Mouse (Mus musculus) gastrocnemius, adult 2 months (tissue): ENCODE data around the gene Syngr2. TPM values are rescaled to one million over a fixed set of nuclear protein-coding genes. Genes with fewer than 3 reads are reported as not detected.
"Not testable (repeated sequence)": the region's sequence is repeated elsewhere in the genome, so short reads cannot be mapped to it uniquely, and the experiment has no call there.

Experiments
- DNase-seq: peaks from one replicate; pipeline ENCODE4 v3.0.0; 2022
- H3K27ac ChIP-seq: fragments of 200-600 bp; 2 replicates; pipeline ENCODE4 v1.8.1; 2022; ENCODE audit warnings: mild to moderate bottlenecking
- H3K4me3 ChIP-seq: fragments of 200-600 bp; 2 replicates; pipeline ENCODE4 v1.8.1; 2022; ENCODE audit warnings: mild to moderate bottlenecking, moderate library complexity
- CTCF ChIP-seq: fragments of 200-600 bp; IDR thresholded peaks from 2 replicates; pipeline ENCODE4 v1.8.1; 2022; ENCODE audit warnings: antibody characterized with exemption, mild to moderate bottlenecking, moderate library complexity
- intact Hi-C: fragments of 180-260 bp; cut with DNase I; formaldehyde crosslinking; loops from one replicate; pipeline ENCODE4 v1.15.1; 2025
- total RNA-seq, 2 experiments: library from RNA; stranded (reverse); gene quantifications; 2 replicates each; pipeline ENCODE4 v1.2.3; 2021

Syngr2 gene
- total RNA-seq, 2 experiments from 2014 or later: 169 to 173 TPM

GRCm38 (mm10) chr11:117783089-117783488 is 26.4 kb upstream of the Syngr2 start:
- TF ChIP-seq CTCF: peak; percentile 69
- H3K27ac ChIP-seq: peak overlapping the region; percentile 84
- peak overlapping the region; percentile 81 for H3K4me3 ChIP-seq
- DNase-seq: peak; percentile 69
- intact Hi-C loops: no loop called here

GRCm38 (mm10) chr11:117783683-117784309 is 25.7 kb upstream of the Syngr2 start:
- peak overlapping the region; percentile 81 for H3K4me3 ChIP-seq
- TF ChIP-seq CTCF: no peak
- DNase-seq: peak; percentile 55
- H3K27ac ChIP-seq: peak overlapping the region; percentile 84
- intact Hi-C loops: no loop called here

GRCm38 (mm10) chr11:117786294-117786693 is 23.2 kb upstream of the Syngr2 start:
- no peak overlapping the region for H3K27ac ChIP-seq
- DNase-seq: peak; percentile 75
- H3K4me3 ChIP-seq: no peak overlapping the region
- peak; percentile 76 for TF ChIP-seq CTCF
- intact Hi-C loops: loop anchor here (1.0 to 5.0 kb wide), 3 partner anchors 44 to 399 kb away; no protein-coding TSS in a partner anchor

DNA sequence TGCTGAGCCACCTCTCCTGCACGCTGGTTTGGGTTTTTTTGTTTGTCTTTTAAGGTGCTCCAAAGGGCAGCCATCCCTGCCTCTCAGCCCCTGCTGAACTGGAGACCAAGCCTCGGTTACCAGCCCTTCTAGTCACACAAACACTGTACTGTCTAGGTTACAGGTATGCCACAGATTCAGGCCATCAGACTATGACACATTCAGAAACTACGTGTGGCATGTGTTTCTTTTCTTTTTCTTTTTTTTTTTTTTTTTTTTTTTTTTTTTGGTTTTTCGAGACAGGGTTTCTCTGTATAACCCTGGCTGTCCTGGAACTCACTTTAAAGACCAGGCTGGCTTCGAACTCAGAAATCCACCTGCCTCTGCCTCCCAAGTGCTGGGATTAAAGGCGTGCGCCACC is 21.0 kb upstream of the Syngr2 start:
- intact Hi-C loops: loop anchor here (5.0 kb wide), 2 partner anchors 46 to 401 kb away; no protein-coding TSS in a partner anchor
- not testable (repeated sequence) for DNase-seq, H3K27ac ChIP-seq

DNA sequence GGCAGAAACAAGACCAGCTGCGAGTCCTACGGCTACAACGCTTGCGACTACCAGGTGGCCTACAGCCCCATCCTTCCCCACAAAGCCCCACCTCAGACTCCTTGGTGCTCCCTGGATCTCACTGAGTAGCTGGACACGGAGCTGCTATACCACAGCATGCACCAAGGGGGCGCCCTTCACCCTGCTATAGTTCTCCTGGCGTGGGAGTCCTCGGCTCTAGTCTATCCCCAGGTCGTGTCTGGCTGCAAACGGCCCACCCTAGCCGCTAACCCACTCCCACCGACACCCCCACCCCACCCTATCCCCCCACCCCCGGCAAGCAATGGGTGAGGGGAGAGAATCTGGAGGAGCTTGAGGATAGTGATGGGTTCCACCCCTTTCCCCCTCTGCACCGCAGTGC is 19.2 kb upstream of the Syngr2 start:
- intact Hi-C loops: loop anchor here (1.0 kb wide), 1 partner anchor 34 kb away; no protein-coding TSS in a partner anchor
- Histone ChIP-seq H3K4me3 (peak overlapping the region; percentile 57), H3K27ac (no peak overlapping the region)
- DNase-seq: peak; percentile 86
- TF ChIP-seq CTCF: peak; percentile 97

More for the DNA sequence above, 21.0 kb upstream of the Syngr2 start:
- H3K4me3 ChIP-seq: not testable (repeated sequence)

DNA sequence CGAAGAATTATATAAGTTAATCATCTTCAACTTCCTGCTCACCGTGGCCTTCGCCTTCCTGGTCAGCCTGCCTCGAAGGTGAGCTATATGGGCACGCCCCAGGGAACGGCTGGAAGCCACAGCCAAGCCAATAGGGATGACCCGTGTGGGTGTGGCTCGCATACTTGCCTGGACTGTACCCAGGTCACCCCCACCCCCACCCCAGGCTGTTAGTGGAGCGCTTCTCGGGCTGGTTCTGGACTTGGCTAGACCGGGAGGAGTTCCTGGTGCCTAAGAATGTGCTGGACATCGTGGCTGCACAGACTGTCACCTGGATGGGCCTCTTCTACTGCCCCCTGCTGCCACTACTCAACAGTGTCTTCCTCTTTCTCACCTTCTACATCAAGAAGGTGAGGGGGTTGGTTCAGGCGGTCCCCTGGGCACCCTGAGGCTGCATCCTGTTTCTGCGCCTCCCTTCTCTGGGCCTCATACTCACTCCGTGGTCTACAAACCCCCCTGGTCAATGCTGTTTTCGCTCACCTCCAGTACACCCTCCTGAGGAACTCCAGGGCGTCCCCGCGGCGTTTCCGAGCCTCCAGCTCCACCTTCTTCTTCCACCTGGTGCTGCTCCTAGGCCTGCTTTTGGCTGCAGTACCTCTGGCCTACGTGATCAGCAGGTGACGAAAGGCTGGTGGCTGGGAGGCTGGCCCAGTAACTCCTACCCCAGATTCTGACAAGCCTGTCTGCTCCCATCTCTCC is 18.6 kb upstream of the Syngr2 start:
- DNase-seq: no peak

GRCm38 (mm10) chr11:117791441-117791761 is 18.1 kb upstream of the Syngr2 start:
- Histone ChIP-seq H3K27ac (no peak overlapping the region), H3K4me3 (no peak overlapping the region)
- intact Hi-C loops: no loop called here
- TF ChIP-seq CTCF: no peak
- DNase-seq: no peak

More for the DNA sequence above, 18.6 kb upstream of the Syngr2 start:
- Histone ChIP-seq H3K27ac (no peak overlapping the region), H3K4me3 (peak overlapping the region; percentile 57)
- peak; percentile 40 for TF ChIP-seq CTCF
- intact Hi-C loops: loop anchor here (1.0 kb wide), 1 partner anchor 33 kb away; no protein-coding TSS in a partner anchor

DNA sequence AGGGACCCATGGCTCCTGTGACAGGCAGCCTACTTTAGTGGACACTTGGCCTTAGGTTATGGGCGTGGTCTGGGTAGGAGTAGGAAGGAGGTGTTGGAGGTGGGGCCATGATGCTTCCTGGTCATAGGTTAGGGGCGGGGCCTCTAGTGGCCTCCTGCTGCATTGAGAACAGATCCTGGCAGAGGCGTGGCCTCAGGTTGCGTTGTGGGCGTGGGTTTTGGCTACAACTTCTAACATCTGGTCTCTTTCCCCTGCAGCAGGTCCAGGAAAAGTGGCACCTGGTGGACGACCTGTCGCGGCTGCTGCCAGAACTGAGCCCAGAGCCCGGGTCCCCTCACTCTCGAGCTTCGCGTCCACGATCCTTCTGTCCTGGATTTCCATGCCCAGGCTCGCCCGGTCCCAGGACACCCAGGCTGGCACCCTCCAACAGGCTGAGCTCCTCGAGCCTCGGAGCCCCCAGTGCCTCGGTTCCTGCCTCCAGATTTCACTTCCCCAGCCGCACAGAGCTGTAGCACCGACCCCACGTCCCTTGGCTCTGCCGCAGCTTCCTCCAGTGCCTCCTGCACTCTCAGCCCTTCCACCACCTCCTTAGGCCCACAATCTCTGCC is 17.1 kb upstream of the Syngr2 start:
- DNase-seq: peak; percentile 54
- intact Hi-C loops: no loop called here
- no peak for TF ChIP-seq CTCF
- no peak overlapping the region for H3K27ac ChIP-seq
- H3K4me3 ChIP-seq: peak overlapping the region; percentile 43

- DNase-seq: no peak
- Histone ChIP-seq H3K27ac (no peak overlapping the region), H3K4me3 (no peak overlapping the region)
- intact Hi-C loops: no loop called here
- TF ChIP-seq CTCF: no peak
Measured at GRCm38 (mm10) chr11:117794035-117794551, 15.4 kb upstream of the Syngr2 start.

DNA sequence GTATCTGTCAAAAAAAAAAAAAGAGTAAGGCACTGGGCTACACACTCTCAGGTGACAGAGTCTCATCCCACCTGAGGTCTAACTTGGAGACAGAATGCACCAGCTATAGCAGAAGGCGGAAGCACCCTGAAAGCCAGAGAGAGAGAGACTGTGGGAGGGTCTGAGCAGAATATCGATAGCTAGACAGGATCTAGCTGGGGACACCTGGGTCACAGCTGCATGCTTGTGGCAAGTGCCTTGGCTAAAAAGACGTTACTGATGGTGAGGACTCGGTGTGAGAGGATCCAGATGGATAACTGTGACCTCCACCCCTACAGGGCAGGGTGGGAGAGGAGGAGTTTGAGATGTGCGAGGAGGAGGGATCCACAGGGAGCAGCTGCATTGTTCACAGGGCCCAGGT is 12.5 kb upstream of the Syngr2 start:
- intact Hi-C loops: no loop called here

DNA sequence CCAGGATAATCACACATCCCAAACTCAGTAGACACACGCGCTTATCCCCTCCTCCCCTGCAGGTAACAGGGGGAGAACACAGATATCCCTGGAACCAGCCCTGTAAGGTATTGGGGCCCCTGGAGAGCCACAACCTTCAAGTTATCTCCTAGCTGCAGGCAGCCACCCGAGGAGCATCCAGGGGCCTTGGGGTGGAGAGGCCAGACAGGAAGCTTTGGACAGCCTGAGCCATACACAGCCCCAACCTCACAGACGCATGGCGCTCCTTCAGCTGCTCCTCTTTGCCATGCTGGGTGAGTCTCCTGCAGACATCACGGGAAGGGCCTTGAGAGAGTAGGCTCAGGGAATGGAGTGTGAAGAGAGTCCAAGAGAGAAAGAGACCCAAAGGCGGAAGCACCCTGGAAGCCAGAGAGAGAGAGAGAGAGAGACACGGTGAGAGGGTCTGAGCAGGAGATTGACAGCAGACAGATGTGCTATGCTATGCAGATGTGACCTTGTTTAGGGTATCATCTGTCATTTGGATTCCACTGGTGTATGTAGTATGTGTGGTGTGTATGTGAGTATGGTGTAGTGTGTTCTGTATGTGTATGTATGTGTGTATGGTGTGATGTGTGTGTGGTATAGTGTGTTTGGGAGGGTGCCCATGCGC is 11.8 kb upstream of the Syngr2 start, which contains the start of gene 6030468B19Rik:
6030468B19Rik (plus strand) TSS at position 150 of the 649 bp plus-strand sequence.
- TF ChIP-seq CTCF: no peak
- DNase-seq: no peak
- intact Hi-C loops: no loop called here
- H3K4me3 ChIP-seq: no peak within 1 kb of the TSS
- H3K27ac ChIP-seq: no peak within 1 kb of the TSS

More for the DNA sequence above, 12.5 kb upstream of the Syngr2 start:
- DNase-seq: no peak
- no peak overlapping the region for H3K27ac ChIP-seq
- TF ChIP-seq CTCF: no peak
- no peak overlapping the region for H3K4me3 ChIP-seq

DNA sequence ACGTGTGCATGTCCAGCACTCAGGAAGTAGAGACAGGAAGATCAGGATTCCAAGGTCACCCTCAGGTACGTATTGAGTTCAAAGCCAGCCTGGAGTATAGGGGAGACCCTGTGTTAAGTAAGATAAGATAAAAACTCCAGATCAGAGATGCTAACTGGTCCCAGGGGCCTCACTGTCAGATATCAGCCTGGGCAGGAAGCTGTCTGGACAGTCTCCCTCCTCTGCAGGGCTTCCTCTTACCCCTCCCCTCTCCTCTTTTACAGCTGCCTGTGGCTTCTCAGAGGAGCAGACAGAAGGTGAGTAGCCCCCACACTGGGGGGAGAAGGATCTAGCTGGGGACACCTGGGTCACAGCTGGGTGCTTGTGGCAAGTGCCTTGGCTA is 11.3 kb upstream of the Syngr2 start:
- intact Hi-C loops: no loop called here
- DNase-seq: no peak
- H3K4me3 ChIP-seq: no peak overlapping the region
- no peak for TF ChIP-seq CTCF
- no peak overlapping the region for H3K27ac ChIP-seq
